Mouse (Mus musculus): Measurements from ENCODE around the gene Syt1.

Gene Syt1

GRCm38 (mm10) chr10:108763722-108764121 is 247.1 kb downstream of the Syt1 start:
- no peak for DNase-seq (ENCODE audit: low spot score)

GRCm38 (mm10) chr10:108753304-108753703 is 257.5 kb downstream of the Syt1 start:
- DNase-seq (ENCODE audit: low spot score), result no peak

GRCm38 (mm10) chr10:108743759-108744158 is 267.0 kb downstream of the Syt1 start:
- no peak for DNase-seq (ENCODE audit: low spot score)

GRCm38 (mm10) chr10:108733982-108734381 is 276.8 kb downstream of the Syt1 start:
- no peak for DNase-seq (ENCODE audit: low spot score)

- no peak for DNase-seq (ENCODE audit: low spot score)
These were observed 281.8 kb downstream of the Syt1 start for GRCm38 (mm10) chr10:108728961-108729360.

- DNase-seq (ENCODE audit: low spot score), result no peak
These were observed 284.4 kb downstream of the Syt1 start for GRCm38 (mm10) chr10:108726391-108726790.

GRCm38 (mm10) chr10:108724878-108725277 is 285.9 kb downstream of the Syt1 start:
- no peak for DNase-seq (ENCODE audit: low spot score)

GRCm38 (mm10) chr10:108710514-108710913 is 300.3 kb downstream of the Syt1 start:
- DNase-seq (ENCODE audit: low spot score), result no peak

- no peak for DNase-seq (ENCODE audit: low spot score)
These were observed 305.1 kb downstream of the Syt1 start for GRCm38 (mm10) chr10:108705658-108706057.

- no peak for DNase-seq (ENCODE audit: low spot score)
These were observed 309.2 kb downstream of the Syt1 start for GRCm38 (mm10) chr10:108701361-108702128.

GRCm38 (mm10) chr10:108699946-108700345 is 310.8 kb downstream of the Syt1 start, which contains the start of gene Gm5136:
Gene Gm5136, minus strand, starts transcription at chr10:108700160.
- no peak for DNase-seq (ENCODE audit: low spot score)

- no peak for DNase-seq (ENCODE audit: low spot score)
These were observed 313.7 kb downstream of the Syt1 start for GRCm38 (mm10) chr10:108697062-108697461.

- DNase-seq (ENCODE audit: low spot score), result no peak
These were observed 319.8 kb downstream of the Syt1 start for GRCm38 (mm10) chr10:108690954-108691353.

- no peak for DNase-seq (ENCODE audit: low spot score)
These were observed 324.1 kb downstream of the Syt1 start for GRCm38 (mm10) chr10:108686696-108687095.

GRCm38 (mm10) chr10:108679675-108680390 is 330.9 kb downstream of the Syt1 start:
- no peak for DNase-seq (ENCODE audit: low spot score)

GRCm38 (mm10) chr10:108677053-108677452 is 333.7 kb downstream of the Syt1 start:
- no peak for DNase-seq (ENCODE audit: low spot score)

GRCm38 (mm10) chr10:108668944-108669343 is 341.8 kb downstream of the Syt1 start:
- no peak for DNase-seq (ENCODE audit: low spot score)

GRCm38 (mm10) chr10:108660295-108660694 is 350.5 kb downstream of the Syt1 start:
- no peak for DNase-seq (ENCODE audit: low spot score)

GRCm38 (mm10) chr10:108658300-108658699 is 352.5 kb downstream of the Syt1 start:
- no peak for DNase-seq (ENCODE audit: low spot score)

- DNase-seq (ENCODE audit: low spot score), result no peak
These were observed 353.1 kb downstream of the Syt1 start for GRCm38 (mm10) chr10:108657669-108658068.

- DNase-seq (ENCODE audit: low spot score), result no peak
These were observed 353.9 kb downstream of the Syt1 start for GRCm38 (mm10) chr10:108656898-108657297.

- no peak for DNase-seq (ENCODE audit: low spot score)
These were observed 355.7 kb downstream of the Syt1 start for GRCm38 (mm10) chr10:108655074-108655473.

GRCm38 (mm10) chr10:108652831-108653230 is 358.0 kb downstream of the Syt1 start:
- DNase-seq (ENCODE audit: low spot score), result no peak

Measured in T-cell, adult 2 months (primary cell).